Mouse (Mus musculus) G1E (cell line): ENCODE data around the gene Plxna4. TPM values are rescaled to one million over a fixed set of nuclear protein-coding genes. Genes with fewer than 3 reads are reported as not detected.

Experiments used
- ATAC-seq: 2 replicates; pipeline ENCODE4 v1.8.0; 2016; ENCODE audit warnings: mild to moderate bottlenecking; ENCODE audit not compliant: insufficient number of reproducible peaks, poor library complexity, low FRiP score, severe bottlenecking; ENCODE audit errors: extremely low read depth
- DNase-seq: peaks from one replicate; pipeline ENCODE4 v3.0.0; 2012; ENCODE audit warnings: low spot score
- H3K27me3 ChIP-seq: 2 replicates; pipeline ENCODE4 v1.6.1; 2012; ENCODE audit warnings: mild to moderate bottlenecking, low read length, inconsistent platforms; ENCODE audit not compliant: insufficient read depth
- H3K36me3 ChIP-seq: replicated peaks from 2 replicates; pipeline ENCODE3; 2012; ENCODE audit warnings: mild to moderate bottlenecking, inconsistent platforms
- H3K4me1 ChIP-seq: 2 replicates; pipeline ENCODE4 v1.6.1; 2012; ENCODE audit warnings: low read depth, low read length, inconsistent platforms, mixed read lengths; ENCODE audit not compliant: insufficient read depth
- H3K4me3 ChIP-seq: 2 replicates; pipeline ENCODE4 v1.5.1; 2012; ENCODE audit warnings: low read depth, mild to moderate bottlenecking, inconsistent platforms, low read length, moderate library complexity, mixed read lengths
- H3K9me3 ChIP-seq: replicated peaks from 2 replicates; pipeline ENCODE4 v1.6.1; 2012; ENCODE audit warnings: inconsistent platforms
- CTCF ChIP-seq: IDR thresholded peaks from 2 replicates; pipeline ENCODE4 v1.5.1; 2012; ENCODE audit warnings: low read depth, low read length, inconsistent platforms, mixed read lengths
- GATA1 ChIP-seq: IDR thresholded peaks from 2 replicates; pipeline ENCODE4 v1.6.1; 2012; ENCODE audit warnings: borderline replicate concordance, low read length, inconsistent platforms, mixed read lengths
- GATA2 ChIP-seq: IDR thresholded peaks from 2 replicates; pipeline ENCODE4 v1.6.1; 2012; ENCODE audit warnings: low read depth, low read length, inconsistent platforms, borderline replicate concordance
- POLR2AphosphoS5 ChIP-seq: IDR thresholded peaks from 2 replicates; pipeline ENCODE4 v1.6.1; 2012; ENCODE audit warnings: low read depth, low read length, inconsistent platforms; ENCODE audit not compliant: insufficient replicate concordance
- TAL1 ChIP-seq: conservative IDR thresholded peaks from 2 replicates; pipeline ENCODE4 v1.6.1; 2012; ENCODE audit warnings: low read depth, low read length, inconsistent platforms, mixed read lengths
- polyA plus RNA-seq: library from polyadenylated mRNA; stranded (reverse); fragments of >175 nt; gene quantifications from 2 replicates; pipeline ENCODE4 v1.2.3, GENCODE M21; 2012
- total RNA-seq, 2 experiments: library from RNA; stranded (forward) in 1 of 2; stranded (reverse) in 1 of 2; fragments of 200-1000 nt in 1 of 2; fragments of >200 nt in 1 of 2; fragmentation: Nextera tagmentation in 1 of 2; gene quantifications; 2 replicates each; pipeline ENCODE4 v1.2.3; 2014 to 2017

The Plxna4 gene
- total and polyA plus RNA-seq, 3 experiments = 0.11 TPM; not detected in 2

- Histone ChIP-seq H3K27me3 (0 out of 2 replicates have a peak, but pooled peaks cover 4% of the 10 kb centered on the region), H3K4me1 (no peaks in the 10 kb centered on the region), H3K4me3 (no peak overlapping the region), H3K9me3 (no peaks in the 10 kb centered on the region), H3K36me3 (no peaks in the 10 kb centered on the region)
- ATAC-seq = no peak
- TF ChIP-seq GATA2 (no peak), TAL1 (no peak), GATA1 (no peak), POLR2AphosphoS5 (no peak), CTCF (no peak)
- DNase-seq = no peak
Measured at GRCm38 (mm10) chr6:32348996-32349395, 239.0 kb downstream of the Plxna4 start.

DNA sequence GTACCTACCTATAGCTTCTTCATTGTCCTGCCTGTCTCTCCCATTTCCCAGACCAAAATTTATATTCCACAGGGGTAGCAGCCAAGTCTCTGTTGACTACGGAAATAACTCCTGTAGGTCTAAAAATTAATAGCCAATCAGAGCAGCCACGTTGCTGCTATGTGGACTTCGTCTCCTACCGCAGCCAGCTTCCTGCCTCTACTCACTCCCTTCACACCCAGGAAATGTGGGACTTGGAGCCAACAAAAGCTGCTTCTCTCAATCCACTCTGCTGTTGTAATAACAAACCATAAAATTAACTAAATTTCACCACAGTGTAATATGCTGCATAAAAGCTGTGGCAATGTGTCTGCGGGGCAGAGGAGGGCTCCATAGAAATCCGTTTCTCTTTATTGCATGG lies 239.9 kb downstream of the Plxna4 start:
- H3K4me3 ChIP-seq = no peak overlapping the region
- ATAC-seq (no peak), DNase-seq (no peak)
- no peaks in the 10 kb centered on the region for H3K9me3 ChIP-seq
- TF ChIP-seq GATA2 (no peak), POLR2AphosphoS5 (no peak), GATA1 (no peak), CTCF (no peak), TAL1 (no peak)
- 0 out of 2 replicates have a peak, but pooled peaks cover 4% of the 10 kb centered on the region for H3K27me3 ChIP-seq
- no peaks in the 10 kb centered on the region for H3K36me3 ChIP-seq
- H3K4me1 ChIP-seq = no peaks in the 10 kb centered on the region

GRCm38 (mm10) chr6:32346015-32346414 lies 242.0 kb downstream of the Plxna4 start:
- no peaks in the 10 kb centered on the region for H3K36me3 ChIP-seq
- ATAC-seq = no peak
- no peaks in the 10 kb centered on the region for H3K4me1 ChIP-seq
- H3K9me3 ChIP-seq = no peaks in the 10 kb centered on the region
- no peak for TF ChIP-seq POLR2AphosphoS5
- TF ChIP-seq CTCF = no peak
- no peak for TF ChIP-seq GATA1
- no peak for TF ChIP-seq GATA2
- no peak for TF ChIP-seq TAL1
- DNase-seq = no peak
- H3K27me3 ChIP-seq = peaks cover 8% of the 10 kb centered on the region; the same call in 1 of the 2 replicates
- no peak overlapping the region for H3K4me3 ChIP-seq

GRCm38 (mm10) chr6:32342727-32343126 lies 245.3 kb downstream of the Plxna4 start:
- TF ChIP-seq GATA1 (no peak), CTCF (no peak), POLR2AphosphoS5 (no peak), TAL1 (no peak), GATA2 (no peak)

DNA sequence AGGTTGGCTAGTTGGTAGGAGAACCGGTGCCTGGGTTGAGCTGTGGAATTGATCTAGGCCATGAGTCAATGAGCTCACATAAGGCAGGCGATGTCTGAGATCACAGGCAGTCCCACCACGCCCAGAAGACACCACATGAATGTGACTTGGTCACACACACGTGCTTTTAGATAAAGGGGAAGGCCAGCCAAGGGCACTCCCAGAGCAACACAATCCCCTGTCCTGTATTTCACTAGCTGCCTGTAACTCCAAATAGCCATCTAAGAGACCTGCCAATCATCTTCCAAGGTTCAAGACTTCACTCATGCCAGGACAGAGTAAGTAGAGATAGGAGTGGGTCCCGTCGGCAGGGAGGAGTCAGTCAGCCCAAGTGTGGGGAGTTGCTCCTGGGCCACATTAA lies 245.7 kb downstream of the Plxna4 start:
- Histone ChIP-seq H3K9me3 (no peaks in the 10 kb centered on the region), H3K36me3 (no peaks in the 10 kb centered on the region), H3K4me3 (no peak overlapping the region), H3K27me3 (peaks cover 5% of the 10 kb centered on the region; the same call in 1 of the 2 replicates), H3K4me1 (no peaks in the 10 kb centered on the region)
- no peak for ATAC-seq
- no peak for TF ChIP-seq TAL1
- no peak for TF ChIP-seq CTCF
- no peak for TF ChIP-seq POLR2AphosphoS5
- TF ChIP-seq GATA2 = no peak
- TF ChIP-seq GATA1 = no peak
- DNase-seq = no peak

More at GRCm38 (mm10) chr6:32342727-32343126, 245.3 kb downstream of the Plxna4 start:
- no peaks in the 10 kb centered on the region for H3K36me3 ChIP-seq
- no peak overlapping the region for H3K4me3 ChIP-seq
- DNase-seq = no peak
- H3K27me3 ChIP-seq = peaks cover 5% of the 10 kb centered on the region; the same call in 1 of the 2 replicates
- H3K9me3 ChIP-seq = no peaks in the 10 kb centered on the region
- ATAC-seq = no peak
- no peaks in the 10 kb centered on the region for H3K4me1 ChIP-seq

DNA sequence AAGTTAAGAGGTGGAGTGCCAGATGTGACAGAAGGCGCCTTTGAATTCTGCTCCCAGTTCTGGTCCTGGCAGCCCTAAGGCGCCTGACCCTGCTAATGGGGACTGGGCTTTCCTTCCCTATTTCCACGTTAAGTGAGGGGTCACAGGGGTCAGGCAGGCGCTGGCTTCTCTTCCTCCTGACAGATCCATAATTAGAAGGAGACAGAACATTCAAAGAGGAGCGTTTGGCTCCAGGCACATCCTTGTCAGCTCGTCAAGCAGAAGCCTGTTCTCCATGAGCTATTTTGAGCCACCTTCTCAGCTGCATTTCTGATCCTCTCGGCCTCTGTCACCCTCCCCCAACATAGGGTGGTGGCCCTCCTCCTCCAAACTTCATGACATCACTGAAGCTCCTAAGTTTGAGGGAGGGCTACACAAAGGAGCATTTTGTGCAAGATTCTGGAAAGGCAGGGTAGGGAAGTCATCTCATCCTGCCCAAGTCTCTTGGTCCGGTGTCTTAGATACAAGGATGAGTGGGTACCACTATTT lies 249.5 kb downstream of the Plxna4 start:
- no peaks in the 10 kb centered on the region for H3K9me3 ChIP-seq
- no peak for ATAC-seq
- H3K4me1 ChIP-seq = no peaks in the 10 kb centered on the region
- H3K36me3 ChIP-seq = no peaks in the 10 kb centered on the region
- no peak overlapping the region for H3K4me3 ChIP-seq
- no peak for DNase-seq
- no peak for TF ChIP-seq CTCF
- no peak for TF ChIP-seq TAL1
- TF ChIP-seq GATA2 = no peak
- peaks cover 5% of the 10 kb centered on the region; the same call in 1 of the 2 replicates for H3K27me3 ChIP-seq
